Mouse (Mus musculus) small intestine, adult 2 months (tissue): ENCODE data around the gene Gm5478.

Source experiments
- CTCF ChIP-seq: fragments of 200-500 bp; IDR thresholded peaks from 2 replicates; pipeline ENCODE4 v1.5.1; 2012; ENCODE audit warnings: low read depth, mild to moderate bottlenecking, control low read depth, inconsistent platforms, low read length, moderate library complexity, mixed read lengths; ENCODE audit not compliant: insufficient replicate concordance, insufficient read length; ENCODE audit errors: extremely low read depth
- POLR2A ChIP-seq: fragments of 200-500 bp; IDR thresholded peaks from 2 replicates; pipeline ENCODE4 v1.6.1; 2012; ENCODE audit warnings: low read depth, mild to moderate bottlenecking, control low read depth, inconsistent platforms, low read length, moderate library complexity

- TF ChIP-seq CTCF, result no peak
- TF ChIP-seq POLR2A, result no peak
Observed at GRCm38 (mm10) chr15:101599123-101599522, 48.1 kb downstream of the Gm5478 start.
